ENCODE assay signal across 16 mouse cellular contexts in genomic region chr7:84001516-84001915, GRCm38 (mm10).
A peak's percentile ranks its signal among the peaks of the same experiment; 100 is the strongest.
DNase-seq lines count a peak whose midpoint lies in the region; ATAC-seq and TF ChIP-seq lines count a peak whose summit lies in the region.
"Had no signal": no experiment of that assay in that cellular context is flagged by ENCODE, and none has a peak within 500 bp of the region (broad histone marks: within the 10 kb centered on the region; RNA-seq: fewer than 3 reads in every experiment).

No protein-coding gene starts in this region.

- H3K4me3 ChIP-seq in forebrain, embryonic 14.5 days (ENCODE audit: low read depth, low read length) = no peak overlapping the region
- no peak overlapping the region for H3K4me3 ChIP-seq in forebrain, embryonic 10.5 days
- H3K4me3 ChIP-seq in left cerebral cortex, adult 2 months = no peak overlapping the region
- H3K4me3 ChIP-seq in forebrain, postnatal 0 days (ENCODE audit: low read depth, low read length) = no peak overlapping the region
- H3K4me3 ChIP-seq in kidney, embryonic 14.5 days (ENCODE audit: low read length) = no peak overlapping the region
- H3K4me3 ChIP-seq: heart, embryonic 10.5 days had no signal

- no peaks in the 10 kb centered on the region for H3K27me3 ChIP-seq in forebrain, embryonic 14.5 days (replicated peaks; ENCODE audit: control insufficient read depth, insufficient read depth, low read length)
- no peaks in the 10 kb centered on the region for H3K27me3 ChIP-seq in forebrain, embryonic 10.5 days (ENCODE audit: poor library complexity, severe bottlenecking)
- no peaks in the 10 kb centered on the region for H3K27me3 ChIP-seq in forebrain, postnatal 0 days (ENCODE audit: insufficient read depth, low read length)
- no peaks in the 10 kb centered on the region for H3K27me3 ChIP-seq in kidney, embryonic 14.5 days (ENCODE audit: control insufficient read depth, insufficient read depth, low read length)
- H3K27me3 ChIP-seq: Patski had no signal

- H3K4me1 ChIP-seq in forebrain, embryonic 14.5 days (ENCODE audit: control insufficient read depth, insufficient read depth, low read length) = no peaks in the 10 kb centered on the region
- peaks cover 4% of the 10 kb centered on the region for H3K4me1 ChIP-seq in forebrain, embryonic 10.5 days
- H3K4me1 ChIP-seq in forebrain, postnatal 0 days (ENCODE audit: insufficient read depth) = no peaks in the 10 kb centered on the region
- H3K4me1 ChIP-seq in kidney, embryonic 14.5 days (ENCODE audit: control insufficient read depth, insufficient read depth, low read length) = no peaks in the 10 kb centered on the region
- H3K4me1 ChIP-seq: heart, embryonic 10.5 days had no signal

- no peaks in the 10 kb centered on the region for H3K36me3 ChIP-seq in forebrain, embryonic 14.5 days (ENCODE audit: control insufficient read depth, insufficient read depth, low read length)
- H3K36me3 ChIP-seq in forebrain, embryonic 10.5 days (replicated peaks) = no peaks in the 10 kb centered on the region
- no peaks in the 10 kb centered on the region for H3K36me3 ChIP-seq in forebrain, postnatal 0 days (ENCODE audit: insufficient read depth)
- H3K36me3 ChIP-seq in kidney, embryonic 14.5 days (ENCODE audit: control insufficient read depth, insufficient read depth, low read length) = no peaks in the 10 kb centered on the region
- H3K36me3 ChIP-seq: heart, embryonic 10.5 days had no signal

- no peaks in the 10 kb centered on the region for H3K9me3 ChIP-seq in forebrain, embryonic 14.5 days (replicated peaks; ENCODE audit: control insufficient read depth, low read length)
- no peaks in the 10 kb centered on the region for H3K9me3 ChIP-seq in forebrain, embryonic 10.5 days
- no peaks in the 10 kb centered on the region for H3K9me3 ChIP-seq in forebrain, postnatal 0 days (ENCODE audit: low read length)
- no peaks in the 10 kb centered on the region for H3K9me3 ChIP-seq in kidney, embryonic 14.5 days (ENCODE audit: control insufficient read depth, low read length)
- H3K9me3 ChIP-seq: heart, embryonic 10.5 days had no signal

- DNase-seq in forebrain, embryonic 14.5 days (ENCODE audit: low spot score) = peak; percentile 67
- DNase-seq in forebrain, embryonic 10.5 days (ENCODE audit: extremely low spot score, low spot score) = no peak
- DNase-seq in left cerebral cortex, adult 2 months (ENCODE audit: extremely low spot score in 1 of 2, low spot score in 2 of 2) = no peak
- DNase-seq in left cerebral cortex, adult 18-20 months (ENCODE audit: low spot score in 2 of 2) = no peak
- peak; percentile 70 for DNase-seq in ES-CJ7 (ENCODE audit: low read depth, low spot score)
- DNase-seq in forebrain, postnatal 0 days = peak; percentile 77
- DNase-seq: cerebellum, adult 18-20 months; gastrocnemius, postnatal 25 days; kidney, postnatal 14 days; lung, postnatal 14 days; thymus, postnatal 36 days had no signal

- no peak overlapping the region; the same call in 1 of the 2 replicates for H3K27ac ChIP-seq in forebrain, embryonic 14.5 days (ENCODE audit: low read depth, low read length)
- no peak overlapping the region for H3K27ac ChIP-seq in forebrain, embryonic 10.5 days
- H3K27ac ChIP-seq in left cerebral cortex, adult 2 months = 0 out of 2 replicates have a peak overlapping the region, but pooled peaks have one; percentile 15
- peak overlapping the region; percentile 66 for H3K27ac ChIP-seq in forebrain, postnatal 0 days (ENCODE audit: low read depth, low read length)
- no peak overlapping the region for H3K27ac ChIP-seq in kidney, embryonic 14.5 days (ENCODE audit: low read depth, low read length)
- H3K27ac ChIP-seq: heart, embryonic 10.5 days had no signal

- intact Hi-C loops in left cerebral cortex, adult 2 months (cut with DNase I) = no loop called here

- 82% methylated on average over 3 of the region's 3 CpGs for WGBS in forebrain, embryonic 14.5 days
- WGBS in forebrain, embryonic 10.5 days = 89% methylated on average over 3 of the region's 3 CpGs
- WGBS in forebrain, postnatal 0 days = 55% methylated on average over 3 of the region's 3 CpGs
- 95% methylated on average over 3 of the region's 3 CpGs for WGBS in kidney, embryonic 14.5 days

- H3K9ac ChIP-seq in forebrain, embryonic 14.5 days (ENCODE audit: low read length) = no peak overlapping the region
- no peak overlapping the region for H3K9ac ChIP-seq in forebrain, postnatal 0 days
- no peak overlapping the region for H3K9ac ChIP-seq in kidney, embryonic 14.5 days (ENCODE audit: low read depth, low read length)

- TF ChIP-seq CTCF in left cerebral cortex, adult 2 months (IDR thresholded peaks at IDR 0.05) = no peak
- no peak for TF ChIP-seq CTCF in forebrain, postnatal 0 days (IDR thresholded peaks at IDR 0.05; ENCODE audit: low read depth)

- H3K4me2 ChIP-seq in forebrain, embryonic 14.5 days (ENCODE audit: low read length) = no peak overlapping the region
- H3K4me2 ChIP-seq in forebrain, postnatal 0 days (ENCODE audit: low read depth) = no peak overlapping the region
- no peak overlapping the region for H3K4me2 ChIP-seq in kidney, embryonic 14.5 days (replicated peaks; ENCODE audit: low read depth, low read length)

- ATAC-seq in forebrain, embryonic 14.5 days = peak; percentile 50; the same call in 1 of the 2 replicates
- peak; percentile 92 for ATAC-seq in forebrain, postnatal 0 days
- ATAC-seq in kidney, embryonic 14.5 days (ENCODE audit: low FRiP score, low TSS enrichment) = no peak
- ATAC-seq in erythroblast, adult 5-6 weeks (replicated peaks; ENCODE audit: low FRiP score, poor library complexity, severe bottlenecking) = no peak
- ATAC-seq: intestine, postnatal 0 days; Patski had no signal

Comparison
In these comparisons a context has a peak if more than half of its experiments do, and no peak if none do; other contexts are left out.
1. DNase-seq: peak in forebrain, embryonic 14.5 days (single experiment), ES-CJ7 (single experiment) and forebrain, postnatal 0 days (single experiment); none in forebrain, embryonic 10.5 days (single experiment), left cerebral cortex, adult 2 months (0 of 2) and left cerebral cortex, adult 18-20 months (0 of 2).
2. H3K27ac ChIP-seq: peak in left cerebral cortex, adult 2 months (single experiment) and forebrain, postnatal 0 days (single experiment); none in forebrain, embryonic 14.5 days (single experiment), forebrain, embryonic 10.5 days (single experiment) and kidney, embryonic 14.5 days (single experiment).
3. ATAC-seq: peak in forebrain, embryonic 14.5 days (single experiment) and forebrain, postnatal 0 days (single experiment); none in kidney, embryonic 14.5 days (single experiment) and erythroblast, adult 5-6 weeks (single experiment).